Mouse (Mus musculus): ENCODE data around the gene Fbxl22. TPM values are rescaled to one million over a fixed set of nuclear protein-coding genes. Genes with fewer than 3 reads are reported as not detected.

Gene Fbxl22
- polyA plus RNA-seq, 1 experiment from 2014 or later: 30.8 TPM

DNA sequence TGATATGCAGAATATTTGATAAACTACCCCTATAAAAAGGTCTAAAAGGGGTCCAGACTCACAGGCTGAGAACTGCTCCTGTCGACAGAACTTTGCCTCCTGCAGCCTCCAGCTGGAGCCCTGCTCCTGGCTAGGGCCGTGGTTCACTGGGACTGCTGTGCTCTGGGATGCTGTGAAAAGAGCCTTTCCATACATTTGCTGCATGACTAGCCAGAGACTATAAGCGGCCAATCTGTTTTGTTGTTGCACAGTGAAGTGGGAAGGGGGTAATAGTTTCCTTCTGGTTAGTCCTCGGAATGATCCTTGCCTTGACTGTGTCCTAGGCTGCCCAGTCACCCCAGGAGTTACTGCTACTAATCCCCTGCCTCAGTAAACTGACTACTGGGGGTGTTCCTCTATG lies 8.4 kb downstream of the Fbxl22 start:
- Histone ChIP-seq H3K4me1 (replicated peaks; ENCODE audit: control insufficient read depth, insufficient read depth) (no peaks in the 10 kb centered on the region; the same call in 1 of the 2 replicates), H3K9ac (ENCODE audit: low read length) (no peak overlapping the region), H3K4me3 (ENCODE audit: low read depth, low read length) (no peak overlapping the region), H3K4me2 (replicated peaks; ENCODE audit: low read depth) (no peak overlapping the region), H3K27me3 (ENCODE audit: control insufficient read depth, insufficient read depth, low read length) (no peaks in the 10 kb centered on the region), H3K9me3 (ENCODE audit: control insufficient read depth, low read length) (no peaks in the 10 kb centered on the region), H3K27ac (replicated peaks) (no peak overlapping the region), H3K36me3 (ENCODE audit: control insufficient read depth, insufficient read depth, low read length) (peaks cover 18% of the 10 kb centered on the region)
- 79% methylated on average over 4 of the region's 4 CpGs for WGBS
- ATAC-seq (ENCODE audit: low FRiP score, low TSS enrichment): no peak
- TF ChIP-seq CTCF (IDR thresholded peaks at IDR 0.05; ENCODE audit: low read depth) (no peak), EP300 (optimal IDR thresholded peaks at IDR 0.05) (no peak)
- DNase-seq (ENCODE audit: low spot score): no peak

GRCm38 (mm10) chr9:66505141-66505917 lies 9.1 kb downstream of the Fbxl22 start:
- ATAC-seq (ENCODE audit: low FRiP score, low TSS enrichment) (peak; percentile 75), DNase-seq (ENCODE audit: low spot score) (peak; percentile 50)
- whole genome bisulfite sequencing: 69% methylated on average over 9 of the region's 9 CpGs
- H3K4me2 ChIP-seq (replicated peaks; ENCODE audit: low read depth): no peak overlapping the region
- H3K27me3 ChIP-seq (ENCODE audit: control insufficient read depth, insufficient read depth, low read length): no peaks in the 10 kb centered on the region
- H3K9me3 ChIP-seq (ENCODE audit: control insufficient read depth, low read length): no peaks in the 10 kb centered on the region
- no peak overlapping the region for H3K27ac ChIP-seq (replicated peaks)
- TF ChIP-seq CTCF (IDR thresholded peaks at IDR 0.05; ENCODE audit: low read depth) (no peak), EP300 (optimal IDR thresholded peaks at IDR 0.05) (no peak)
- H3K4me3 ChIP-seq (ENCODE audit: low read depth, low read length): no peak overlapping the region
- no peak overlapping the region for H3K9ac ChIP-seq (ENCODE audit: low read length)
- no peaks in the 10 kb centered on the region for H3K4me1 ChIP-seq (replicated peaks; ENCODE audit: control insufficient read depth, insufficient read depth)
- peaks cover 18% of the 10 kb centered on the region for H3K36me3 ChIP-seq (ENCODE audit: control insufficient read depth, insufficient read depth, low read length)

DNA sequence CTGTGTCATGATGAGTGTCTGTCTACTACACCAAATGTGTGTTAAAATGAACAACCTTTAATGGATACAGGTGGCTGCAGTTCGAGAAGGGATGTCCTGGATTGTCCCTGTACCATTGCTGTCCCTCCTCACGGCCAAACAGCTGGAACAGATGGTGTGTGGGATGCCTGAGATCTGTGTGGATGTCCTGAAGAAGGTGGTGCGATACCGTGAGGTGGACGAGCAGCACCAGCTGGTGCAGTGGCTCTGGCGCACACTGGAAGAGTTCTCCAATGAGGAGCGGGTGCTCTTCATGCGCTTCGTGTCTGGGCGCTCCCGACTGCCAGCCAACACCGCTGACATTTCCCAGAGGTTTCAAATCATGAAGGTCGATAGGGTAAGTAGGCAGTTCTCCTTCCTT lies 9.9 kb downstream of the Fbxl22 start:
- no peak overlapping the region for H3K4me2 ChIP-seq (replicated peaks; ENCODE audit: low read depth)
- no peak overlapping the region for H3K4me3 ChIP-seq (ENCODE audit: low read depth, low read length)
- WGBS: 92% methylated on average over 13 of the region's 13 CpGs
- no peaks in the 10 kb centered on the region for H3K27me3 ChIP-seq (ENCODE audit: control insufficient read depth, insufficient read depth, low read length)
- DNase-seq (ENCODE audit: low spot score) (no peak), ATAC-seq (ENCODE audit: low FRiP score, low TSS enrichment) (no peak)
- H3K36me3 ChIP-seq (ENCODE audit: control insufficient read depth, insufficient read depth, low read length): peaks cover 22% of the 10 kb centered on the region
- no peaks in the 10 kb centered on the region for H3K9me3 ChIP-seq (ENCODE audit: control insufficient read depth, low read length)
- H3K4me1 ChIP-seq (replicated peaks; ENCODE audit: control insufficient read depth, insufficient read depth): no peaks in the 10 kb centered on the region
- TF ChIP-seq EP300 (optimal IDR thresholded peaks at IDR 0.05): no peak
- TF ChIP-seq CTCF (IDR thresholded peaks at IDR 0.05; ENCODE audit: low read depth): no peak
- H3K27ac ChIP-seq (replicated peaks): no peak overlapping the region
- no peak overlapping the region for H3K9ac ChIP-seq (ENCODE audit: low read length)

DNA sequence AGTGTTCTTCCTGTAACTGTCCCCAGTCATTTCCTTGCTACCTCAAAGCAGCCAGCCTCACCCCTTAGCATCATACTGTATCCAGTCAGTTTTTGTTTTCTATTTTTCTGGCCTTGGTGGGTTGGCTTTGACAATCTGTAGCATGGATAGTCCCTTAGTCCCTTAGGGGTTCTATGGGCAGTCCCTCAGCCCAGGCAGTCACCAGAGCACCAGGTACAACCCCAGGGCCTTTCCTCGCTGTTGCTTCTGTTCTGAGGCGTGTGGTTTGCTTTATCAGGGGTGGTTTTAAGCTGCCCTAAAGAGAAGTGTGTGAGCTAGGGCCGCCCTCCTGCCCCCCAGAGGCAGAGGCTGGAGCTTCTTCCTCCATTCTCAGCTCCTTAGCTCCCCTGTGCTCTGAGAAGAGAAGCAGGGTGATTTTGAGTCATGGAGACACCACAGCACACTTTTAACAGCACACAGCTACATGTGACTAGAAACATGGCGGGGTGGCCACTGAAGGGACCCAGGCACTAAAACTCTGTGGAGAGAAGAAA lies 10.4 kb downstream of the Fbxl22 start:
- no peaks in the 10 kb centered on the region for H3K4me1 ChIP-seq (replicated peaks; ENCODE audit: control insufficient read depth, insufficient read depth)
- H3K9ac ChIP-seq (ENCODE audit: low read length): no peak overlapping the region
- no peaks in the 10 kb centered on the region for H3K9me3 ChIP-seq (ENCODE audit: control insufficient read depth, low read length)
- no peak overlapping the region for H3K4me3 ChIP-seq (ENCODE audit: low read depth, low read length)
- H3K27me3 ChIP-seq (ENCODE audit: control insufficient read depth, insufficient read depth, low read length): no peaks in the 10 kb centered on the region
- TF ChIP-seq EP300 (optimal IDR thresholded peaks at IDR 0.05) (no peak), CTCF (IDR thresholded peaks at IDR 0.05; ENCODE audit: low read depth) (peak; percentile 40)
- peaks cover 19% of the 10 kb centered on the region for H3K36me3 ChIP-seq (ENCODE audit: control insufficient read depth, insufficient read depth, low read length)
- WGBS: 70% methylated on average over 4 of the region's 4 CpGs
- no peak for ATAC-seq (ENCODE audit: low FRiP score, low TSS enrichment)
- no peak overlapping the region for H3K4me2 ChIP-seq (replicated peaks; ENCODE audit: low read depth)
- H3K27ac ChIP-seq (replicated peaks): no peak overlapping the region
- peak; percentile 34 for DNase-seq (ENCODE audit: low spot score)

GRCm38 (mm10) chr9:66501248-66501647 lies 13.1 kb downstream of the Fbxl22 start:
- WGBS: 68% methylated on average over 2 of the region's 2 CpGs
- no peaks in the 10 kb centered on the region for H3K27me3 ChIP-seq (ENCODE audit: control insufficient read depth, insufficient read depth, low read length)
- ATAC-seq (ENCODE audit: low FRiP score, low TSS enrichment) (no peak), DNase-seq (ENCODE audit: low spot score) (no peak)
- H3K27ac ChIP-seq (replicated peaks): no peak overlapping the region
- no peak overlapping the region for H3K9ac ChIP-seq (ENCODE audit: low read length)
- no peaks in the 10 kb centered on the region for H3K4me1 ChIP-seq (replicated peaks; ENCODE audit: control insufficient read depth, insufficient read depth)
- H3K4me3 ChIP-seq (ENCODE audit: low read depth, low read length): no peak overlapping the region
- no peak overlapping the region for H3K4me2 ChIP-seq (replicated peaks; ENCODE audit: low read depth)
- no peak for TF ChIP-seq CTCF (IDR thresholded peaks at IDR 0.05; ENCODE audit: low read depth)
- TF ChIP-seq EP300 (optimal IDR thresholded peaks at IDR 0.05): no peak
- H3K36me3 ChIP-seq (ENCODE audit: control insufficient read depth, insufficient read depth, low read length): peaks cover 21% of the 10 kb centered on the region
- no peaks in the 10 kb centered on the region for H3K9me3 ChIP-seq (ENCODE audit: control insufficient read depth, low read length)

DNA sequence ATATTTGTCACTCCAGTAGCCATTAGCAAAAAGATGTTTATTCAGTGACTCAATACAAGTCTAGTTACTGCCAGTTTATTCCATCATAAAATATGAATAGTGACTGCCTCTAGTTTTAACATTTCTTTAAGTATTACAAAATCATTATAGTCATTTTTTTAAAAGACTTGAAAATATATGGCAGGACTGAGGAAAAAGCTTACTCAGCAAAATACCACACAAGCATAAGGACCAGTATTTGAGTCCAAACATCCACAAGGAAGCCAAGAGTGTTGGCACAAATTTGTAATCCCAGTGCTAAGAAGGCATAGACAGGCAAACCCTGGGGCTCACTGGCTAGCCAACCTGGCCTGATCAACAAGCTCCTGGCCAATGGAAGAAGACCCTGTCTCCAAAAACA lies 20.4 kb downstream of the Fbxl22 start:
- Histone ChIP-seq H3K4me1 (replicated peaks; ENCODE audit: control insufficient read depth, insufficient read depth) (no peaks in the 10 kb centered on the region), H3K36me3 (ENCODE audit: control insufficient read depth, insufficient read depth, low read length) (peaks cover 27% of the 10 kb centered on the region), H3K4me3 (ENCODE audit: low read depth, low read length) (no peak overlapping the region), H3K9ac (ENCODE audit: low read length) (no peak overlapping the region), H3K27me3 (ENCODE audit: control insufficient read depth, insufficient read depth, low read length) (no peaks in the 10 kb centered on the region), H3K4me2 (replicated peaks; ENCODE audit: low read depth) (no peak overlapping the region), H3K27ac (replicated peaks) (no peak overlapping the region), H3K9me3 (ENCODE audit: control insufficient read depth, low read length) (no peaks in the 10 kb centered on the region)
- ATAC-seq (ENCODE audit: low FRiP score, low TSS enrichment) (no peak), DNase-seq (ENCODE audit: low spot score) (no peak)
- TF ChIP-seq EP300 (optimal IDR thresholded peaks at IDR 0.05): no peak
- no peak for TF ChIP-seq CTCF (IDR thresholded peaks at IDR 0.05; ENCODE audit: low read depth)
